ENCODE assay signal across 8 mouse cellular contexts in the genomic region with DNA sequence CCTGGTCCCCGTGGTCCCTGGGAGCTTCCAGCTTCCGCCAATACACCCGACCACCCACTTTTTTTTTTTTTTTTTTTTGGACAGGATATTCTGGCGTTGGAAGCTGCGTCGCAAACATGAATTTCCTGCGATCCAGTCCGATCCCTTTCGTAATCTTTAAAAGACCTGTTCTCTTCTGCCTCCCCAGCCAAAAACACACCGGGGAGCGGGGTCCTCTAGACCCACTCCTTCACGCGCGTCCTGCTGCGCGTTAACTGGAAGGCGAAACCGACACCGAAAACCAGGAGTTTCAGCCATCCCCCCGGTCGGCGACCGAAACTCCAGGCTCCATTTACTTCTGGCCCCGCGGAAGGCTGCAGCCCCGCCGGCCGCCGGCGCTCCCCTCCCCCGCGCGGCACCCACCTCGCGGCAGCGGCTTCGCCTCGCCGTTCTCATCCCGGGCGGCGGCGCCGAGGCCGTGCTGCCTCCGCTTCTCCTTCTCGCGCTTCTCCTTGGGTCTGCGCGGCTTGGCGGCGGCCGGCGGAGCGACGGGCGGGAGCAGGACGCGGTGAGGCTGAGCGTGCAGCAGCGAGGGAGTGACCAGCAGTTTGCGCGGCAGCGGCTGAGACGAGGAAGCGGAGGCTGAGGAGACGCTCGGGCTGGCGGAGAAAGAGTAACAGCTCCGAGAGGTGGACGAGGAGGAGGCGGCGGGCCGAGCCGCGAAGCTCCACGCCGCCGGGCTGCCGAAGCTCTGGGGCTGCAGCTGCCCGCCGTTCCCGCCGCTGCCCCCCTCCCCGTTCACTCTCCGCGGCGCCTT. TPM values are rescaled to one million over a fixed set of nuclear protein-coding genes. Genes with fewer than 3 reads are reported as not detected.
DNase-seq lines count a peak whose midpoint lies in the region; ATAC-seq and TF ChIP-seq lines count a peak whose summit lies in the region.

No protein-coding gene starts in this region.

- peak overlapping the region; percentile 99 for H3K27ac ChIP-seq in embryonic facial prominence, embryonic 13.5 days
- peak overlapping the region; percentile 99 for H3K27ac ChIP-seq in kidney, embryonic 16.5 days (ENCODE audit: low read length)
- H3K27ac ChIP-seq in liver, postnatal 0 days (ENCODE audit: low read depth) = peak overlapping the region; percentile 98
- H3K27ac ChIP-seq in neural tube, embryonic 13.5 days (replicated peaks) = peak overlapping the region; percentile 99
- peak overlapping the region; percentile 96 for H3K27ac ChIP-seq in testis, adult 2 months (ENCODE audit: control insufficient read depth, insufficient read depth, low read depth, low read length)

- H3K4me1 ChIP-seq in embryonic facial prominence, embryonic 13.5 days = peaks cover 13% of the 10 kb centered on the region; the same call in 1 of the 2 replicates
- peaks cover 18% of the 10 kb centered on the region for H3K4me1 ChIP-seq in kidney, embryonic 16.5 days (ENCODE audit: insufficient read depth, low read length)
- peaks cover 33% of the 10 kb centered on the region for H3K4me1 ChIP-seq in liver, postnatal 0 days (ENCODE audit: insufficient read depth)
- peaks cover 27% of the 10 kb centered on the region for H3K4me1 ChIP-seq in neural tube, embryonic 13.5 days (replicated peaks)
- H3K4me1 ChIP-seq in testis, adult 2 months (ENCODE audit: control insufficient read depth, insufficient read depth, low read length) = peaks cover 2% of the 10 kb centered on the region

- ATAC-seq in embryonic facial prominence, embryonic 13.5 days (ENCODE audit: insufficient number of reproducible peaks, insufficient read depth, low FRiP score, low TSS enrichment, low read depth) = peak; percentile 69
- ATAC-seq in kidney, embryonic 16.5 days (ENCODE audit: low FRiP score, low TSS enrichment) = peak; percentile 77
- ATAC-seq in liver, postnatal 0 days = peak; percentile 73
- ATAC-seq in neural tube, embryonic 13.5 days (ENCODE audit: low read depth) = peak; percentile 83

- H3K9me3 ChIP-seq in embryonic facial prominence, embryonic 13.5 days = no peaks in the 10 kb centered on the region
- no peaks in the 10 kb centered on the region for H3K9me3 ChIP-seq in kidney, embryonic 16.5 days (ENCODE audit: low read length)
- no peaks in the 10 kb centered on the region for H3K9me3 ChIP-seq in liver, postnatal 0 days (ENCODE audit: low read length)
- H3K9me3 ChIP-seq in neural tube, embryonic 13.5 days = no peaks in the 10 kb centered on the region

- TF ChIP-seq EP300 in liver, postnatal 0 days (IDR thresholded peaks at IDR 0.05; ENCODE audit: low read depth) = no peak

- TF ChIP-seq CTCF in liver, postnatal 0 days (IDR thresholded peaks at IDR 0.05; ENCODE audit: low read depth) = no peak
- no peak for TF ChIP-seq CTCF in testis, adult 2 months (IDR thresholded peaks at IDR 0.05; ENCODE audit: control insufficient read depth, insufficient read depth, insufficient replicate concordance, low read depth, low read length)

- H3K9ac ChIP-seq in embryonic facial prominence, embryonic 13.5 days = peak overlapping the region; percentile 97
- H3K9ac ChIP-seq in kidney, embryonic 16.5 days (replicated peaks; ENCODE audit: low read length) = peak overlapping the region; percentile 98
- H3K9ac ChIP-seq in liver, postnatal 0 days (replicated peaks) = peak overlapping the region; percentile 94
- H3K9ac ChIP-seq in neural tube, embryonic 13.5 days = peak overlapping the region; percentile 94

- peak overlapping the region; percentile 70 for H3K4me2 ChIP-seq in embryonic facial prominence, embryonic 13.5 days
- H3K4me2 ChIP-seq in kidney, embryonic 16.5 days (replicated peaks; ENCODE audit: low read depth, low read length) = peak overlapping the region; percentile 70
- H3K4me2 ChIP-seq in liver, postnatal 0 days (ENCODE audit: low read depth, low read length) = peak overlapping the region; percentile 87
- peak overlapping the region; percentile 77 for H3K4me2 ChIP-seq in neural tube, embryonic 13.5 days

- peak; percentile 36 for DNase-seq in urinary bladder, postnatal 25 days (ENCODE audit: low spot score)
- no peak for DNase-seq in urinary bladder, adult 18-20 months (ENCODE audit: low spot score in 2 of 2)
- DNase-seq in heart, adult 8-10 months (ENCODE audit: low spot score) = peak; percentile 60
- peak; percentile 73 for DNase-seq in liver, postnatal 0 days

- H3K27me3 ChIP-seq in embryonic facial prominence, embryonic 13.5 days = no peaks in the 10 kb centered on the region
- no peaks in the 10 kb centered on the region for H3K27me3 ChIP-seq in kidney, embryonic 16.5 days (ENCODE audit: insufficient read depth, low read length)
- no peaks in the 10 kb centered on the region for H3K27me3 ChIP-seq in liver, postnatal 0 days (ENCODE audit: insufficient read depth, low read length)
- no peaks in the 10 kb centered on the region for H3K27me3 ChIP-seq in neural tube, embryonic 13.5 days
- H3K27me3 ChIP-seq in testis, adult 2 months (ENCODE audit: control insufficient read depth, insufficient read depth, low read length) = no peaks in the 10 kb centered on the region

- peak overlapping the region; percentile 95 for H3K4me3 ChIP-seq in embryonic facial prominence, embryonic 13.5 days
- H3K4me3 ChIP-seq in kidney, embryonic 16.5 days (ENCODE audit: low read length) = peak overlapping the region; percentile 90
- H3K4me3 ChIP-seq in liver, postnatal 0 days (ENCODE audit: low read depth, low read length) = peak overlapping the region; percentile 84
- peak overlapping the region; percentile 95 for H3K4me3 ChIP-seq in neural tube, embryonic 13.5 days
- peak overlapping the region; percentile 96 for H3K4me3 ChIP-seq in testis, adult 2 months (ENCODE audit: control insufficient read depth, low read depth, low read length)

- no peak; the same call in 1 of the 2 replicates for TF ChIP-seq POLR2A in testis, adult 2 months (IDR thresholded peaks at IDR 0.05; ENCODE audit: control insufficient read depth, low read depth, low read length)

- no peaks in the 10 kb centered on the region for H3K36me3 ChIP-seq in embryonic facial prominence, embryonic 13.5 days
- no peaks in the 10 kb centered on the region for H3K36me3 ChIP-seq in kidney, embryonic 16.5 days (ENCODE audit: insufficient read depth, low read length)
- H3K36me3 ChIP-seq in liver, postnatal 0 days (replicated peaks; ENCODE audit: insufficient read depth, low read length) = no peaks in the 10 kb centered on the region
- H3K36me3 ChIP-seq in neural tube, embryonic 13.5 days = no peaks in the 10 kb centered on the region
- H3K36me3 ChIP-seq in testis, adult 2 months (ENCODE audit: control insufficient read depth, insufficient read depth, low read length) = no peaks in the 10 kb centered on the region

- under 1% methylated on average over 86 of the region's 88 CpGs for WGBS in embryonic facial prominence, embryonic 13.5 days
- under 1% methylated on average over 63 of the region's 88 CpGs for WGBS in kidney, embryonic 16.5 days
- 1% methylated on average over 67 of the region's 88 CpGs for WGBS in liver, postnatal 0 days (ENCODE audit: insufficient replicate concordance)
- 2% methylated on average over 82 of the region's 88 CpGs for WGBS in neural tube, embryonic 13.5 days

RNA-seq across cellular contexts. Expression of gene Rsbn1l, which starts 5.1 kb away (rescaled TPM):
- polyA plus RNA-seq in embryonic facial prominence, embryonic 13.5 days (2015; fragmentation: Nextera tagmentation; extraction: Ambion mirVana) = 5.9 and 6.9 TPM in 2 replicates
- 10 to 100 TPM; 13.3 to 14.5 (median 14.2) TPM for total RNA-seq in heart, adult 8-10 months (2022)
- 4.5 and 5.6 TPM in 2 replicates for polyA plus RNA-seq in kidney, embryonic 16.5 days (2015; fragmentation: Nextera tagmentation; extraction: Ambion mirVana)
- 3.7 and 5.5 TPM in 2 replicates for polyA plus RNA-seq in liver, postnatal 0 days (2015; fragmentation: Nextera tagmentation; extraction: Ambion mirVana)
- 4.8 and 6.2 TPM in 2 replicates for polyA plus RNA-seq in neural tube, embryonic 13.5 days (2015; fragmentation: Nextera tagmentation; extraction: Ambion mirVana)
- polyA plus RNA-seq in testis, adult 2 months (2012; rRNA removed) = 2.4 and 2.5 TPM in 2 replicates

Comparison
In these comparisons a context has a peak if more than half of its experiments do, and no peak if none do; other contexts are left out.
1. DNase-seq: peak in urinary bladder, postnatal 25 days (single experiment), heart, adult 8-10 months (single experiment) and liver, postnatal 0 days (single experiment); none in urinary bladder, adult 18-20 months (0 of 2).
2. Peak in every context shown above with its lines, with median percentiles within 50 percentile points of each other: ATAC-seq, H3K27ac ChIP-seq, H3K4me2 ChIP-seq, H3K4me3 ChIP-seq and H3K9ac ChIP-seq.